Mouse (Mus musculus): ENCODE measurements around the gene Nudt8. TPM values are rescaled to one million over a fixed set of nuclear protein-coding genes. Genes with fewer than 3 reads are reported as not detected.
A peak's percentile ranks its signal among the peaks of the same experiment; 100 is the strongest.
"Not testable (repeated sequence)": the region's sequence is repeated elsewhere in the genome, so short reads cannot be mapped to it uniquely, and the experiment has no call there.

Gene Nudt8
- polyA plus RNA-seq, 1 experiment from 2014 or later = 30.0 TPM

GRCm38 (mm10) chr19:4018743-4019583 is 18.6 kb downstream of the Nudt8 start:
- Histone ChIP-seq H3K36me3 (no peaks in the 10 kb centered on the region), H3K4me2 (replicated peaks) (no peak overlapping the region), H3K9me3 (no peaks in the 10 kb centered on the region), H3K4me3 (no peak overlapping the region), H3K27me3 (no peaks in the 10 kb centered on the region), H3K27ac (no peak overlapping the region), H3K9ac (no peak overlapping the region), H3K4me1 (no peaks in the 10 kb centered on the region)
- 34% methylated on average over 18 of the region's 18 CpGs for whole genome bisulfite sequencing
- 0 out of 2 replicates have a peak, but pooled peaks have one; percentile 42 for ATAC-seq (ENCODE audit: insufficient number of reproducible peaks, insufficient read depth, low FRiP score, low TSS enrichment)

GRCm38 (mm10) chr19:4023185-4023584 is 22.8 kb downstream of the Nudt8 start:
- Histone ChIP-seq H3K27ac (no peak overlapping the region), H3K36me3 (no peaks in the 10 kb centered on the region), H3K4me2 (replicated peaks) (no peak overlapping the region), H3K4me3 (no peak overlapping the region), H3K27me3 (no peaks in the 10 kb centered on the region), H3K9ac (no peak overlapping the region), H3K9me3 (peaks cover 6% of the 10 kb centered on the region), H3K4me1 (no peaks in the 10 kb centered on the region)
- 71% methylated on average over 7 of the region's 7 CpGs for WGBS
- no peak for ATAC-seq (ENCODE audit: insufficient number of reproducible peaks, insufficient read depth, low FRiP score, low TSS enrichment)

DNA sequence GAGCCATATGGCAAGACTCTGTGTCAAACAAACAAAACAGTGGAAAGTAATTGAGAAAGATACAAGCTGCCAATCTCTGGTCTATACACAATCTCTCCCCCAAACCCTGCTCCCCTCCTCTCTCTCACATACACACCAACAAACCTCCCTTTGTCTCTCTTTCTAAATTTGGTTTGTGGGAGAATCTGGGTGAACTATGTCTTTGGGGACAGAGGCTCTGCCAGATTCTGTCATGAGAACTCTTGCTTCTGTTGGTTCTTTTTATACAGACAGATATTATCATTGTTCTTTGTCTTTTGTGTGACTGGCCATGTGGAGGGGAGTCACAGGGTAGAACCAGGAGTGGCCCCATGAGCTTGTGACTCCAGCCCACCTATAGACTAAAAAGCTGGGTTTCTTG is 27.2 kb downstream of the Nudt8 start:
- no peak overlapping the region for H3K27ac ChIP-seq
- H3K27me3 ChIP-seq = no peaks in the 10 kb centered on the region
- no peaks in the 10 kb centered on the region for H3K4me1 ChIP-seq
- no peak overlapping the region for H3K4me2 ChIP-seq (replicated peaks)
- no peak overlapping the region for H3K4me3 ChIP-seq
- no peak for ATAC-seq (ENCODE audit: insufficient number of reproducible peaks, insufficient read depth, low FRiP score, low TSS enrichment)
- H3K9me3 ChIP-seq = peaks cover 6% of the 10 kb centered on the region
- H3K36me3 ChIP-seq = no peaks in the 10 kb centered on the region
- no peak overlapping the region for H3K9ac ChIP-seq

DNA sequence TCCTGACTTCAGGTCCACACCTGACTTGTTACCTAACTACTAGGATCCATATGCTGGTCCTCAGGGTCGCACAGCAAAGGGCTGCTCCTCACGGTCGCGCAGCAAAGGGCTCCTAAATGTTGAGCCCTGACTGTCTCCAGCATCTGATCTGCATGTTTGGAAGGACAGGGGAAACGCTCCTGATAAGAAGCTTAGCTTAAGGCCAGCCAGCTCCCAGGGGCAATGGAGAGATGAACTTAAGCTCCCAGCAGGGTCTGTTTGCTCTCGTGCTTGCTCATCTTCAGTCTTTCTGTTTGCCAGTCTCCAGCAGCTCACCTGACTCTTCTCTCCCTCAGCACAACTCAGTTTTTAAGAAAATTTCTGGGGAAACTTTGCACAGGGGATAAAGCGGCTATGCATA is 32.3 kb downstream of the Nudt8 start:
- 63% methylated on average over 7 of the region's 7 CpGs for WGBS
- no peak for ATAC-seq (ENCODE audit: insufficient number of reproducible peaks, insufficient read depth, low FRiP score, low TSS enrichment)

GRCm38 (mm10) chr19:4033298-4033697 is 32.9 kb downstream of the Nudt8 start:
- WGBS = 81% methylated on average over 3 of the region's 3 CpGs

More for the DNA sequence above, 32.3 kb downstream of the Nudt8 start:
- H3K4me1 ChIP-seq = 0 out of 2 replicates have a peak, but pooled peaks cover 5% of the 10 kb centered on the region
- no peak overlapping the region for H3K27ac ChIP-seq
- H3K9ac ChIP-seq = no peak overlapping the region
- H3K4me2 ChIP-seq (replicated peaks) = no peak overlapping the region
- H3K36me3 ChIP-seq = peaks cover 7% of the 10 kb centered on the region; the same call in 1 of the 2 replicates
- H3K4me3 ChIP-seq = no peak overlapping the region
- H3K9me3 ChIP-seq = no peaks in the 10 kb centered on the region
- H3K27me3 ChIP-seq = no peaks in the 10 kb centered on the region

GRCm38 (mm10) chr19:4033742-4034141 is 33.4 kb downstream of the Nudt8 start:
- ATAC-seq (ENCODE audit: insufficient number of reproducible peaks, insufficient read depth, low FRiP score, low TSS enrichment) = no peak
- Histone ChIP-seq H3K4me3 (no peak overlapping the region), H3K4me1 (0 out of 2 replicates have a peak, but pooled peaks cover 5% of the 10 kb centered on the region), H3K9ac (no peak overlapping the region), H3K9me3 (no peaks in the 10 kb centered on the region), H3K27me3 (no peaks in the 10 kb centered on the region), H3K27ac (no peak overlapping the region), H3K4me2 (replicated peaks) (no peak overlapping the region), H3K36me3 (peaks cover 7% of the 10 kb centered on the region; the same call in 1 of the 2 replicates)
- WGBS = 65% methylated on average over 5 of the region's 5 CpGs

More at GRCm38 (mm10) chr19:4033298-4033697, 32.9 kb downstream of the Nudt8 start:
- no peak overlapping the region for H3K4me3 ChIP-seq
- no peak for ATAC-seq (ENCODE audit: insufficient number of reproducible peaks, insufficient read depth, low FRiP score, low TSS enrichment)
- 0 out of 2 replicates have a peak, but pooled peaks cover 5% of the 10 kb centered on the region for H3K4me1 ChIP-seq
- no peak overlapping the region for H3K27ac ChIP-seq
- H3K9ac ChIP-seq = no peak overlapping the region
- H3K4me2 ChIP-seq (replicated peaks) = no peak overlapping the region
- peaks cover 7% of the 10 kb centered on the region; the same call in 1 of the 2 replicates for H3K36me3 ChIP-seq
- H3K9me3 ChIP-seq = no peaks in the 10 kb centered on the region
- no peaks in the 10 kb centered on the region for H3K27me3 ChIP-seq

GRCm38 (mm10) chr19:4036327-4037045 is 36.1 kb downstream of the Nudt8 start:
- Histone ChIP-seq H3K4me1 (0 out of 2 replicates have a peak, but pooled peaks cover 5% of the 10 kb centered on the region), H3K27ac (no peak overlapping the region), H3K9me3 (no peaks in the 10 kb centered on the region), H3K27me3 (no peaks in the 10 kb centered on the region), H3K4me3 (no peak overlapping the region), H3K4me2 (replicated peaks) (peak overlapping the region; percentile 25; the same call in 1 of the 2 replicates), H3K9ac (no peak overlapping the region), H3K36me3 (peaks cover 7% of the 10 kb centered on the region; the same call in 1 of the 2 replicates)
- 75% methylated on average over 12 of the region's 12 CpGs for WGBS
- ATAC-seq (ENCODE audit: insufficient number of reproducible peaks, insufficient read depth, low FRiP score, low TSS enrichment) = no peak

DNA sequence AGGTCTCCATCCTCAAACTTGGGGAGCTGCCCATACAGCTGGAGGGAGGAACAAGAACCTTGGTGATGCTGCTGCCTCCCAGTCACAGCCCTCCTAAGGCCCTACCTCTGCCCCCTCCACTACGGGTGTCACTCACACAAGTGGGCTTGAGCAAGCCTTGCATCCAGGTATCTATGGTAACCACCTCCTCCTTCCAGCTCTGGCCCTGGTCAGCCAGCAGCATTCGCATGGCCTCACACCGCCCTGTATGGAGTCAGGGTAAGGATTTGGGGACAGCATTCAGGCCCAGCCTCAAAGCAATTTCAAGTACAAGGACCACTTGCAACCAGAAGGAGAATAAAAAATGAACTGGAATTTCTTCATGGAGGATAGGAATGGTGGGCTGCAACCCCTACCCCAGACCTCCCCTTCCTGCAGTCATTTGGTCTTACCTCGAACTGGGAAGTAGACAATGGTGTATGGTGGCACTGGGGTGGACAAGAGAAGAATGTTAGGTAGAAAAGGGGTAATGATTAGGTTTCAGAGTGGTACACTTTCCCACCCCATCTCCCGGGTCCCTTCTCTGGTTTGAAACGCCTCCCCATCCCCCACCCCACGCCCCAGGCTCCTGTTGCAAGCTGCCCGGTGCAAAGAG is 36.9 kb downstream of the Nudt8 start:
- ATAC-seq (ENCODE audit: insufficient number of reproducible peaks, insufficient read depth, low FRiP score, low TSS enrichment) = 0 out of 2 replicates have a peak, but pooled peaks have one; percentile 23
- WGBS = 25% methylated on average over 8 of the region's 8 CpGs
- not testable (repeated sequence) for H3K9me3 ChIP-seq, H3K27me3 ChIP-seq, H3K36me3 ChIP-seq, H3K4me1 ChIP-seq
- Histone ChIP-seq H3K4me3 (peak overlapping the region; percentile 61), H3K4me2 (replicated peaks) (peak overlapping the region; percentile 71), H3K9ac (peak overlapping the region; percentile 84), H3K27ac (peak overlapping the region; percentile 83)

DNA sequence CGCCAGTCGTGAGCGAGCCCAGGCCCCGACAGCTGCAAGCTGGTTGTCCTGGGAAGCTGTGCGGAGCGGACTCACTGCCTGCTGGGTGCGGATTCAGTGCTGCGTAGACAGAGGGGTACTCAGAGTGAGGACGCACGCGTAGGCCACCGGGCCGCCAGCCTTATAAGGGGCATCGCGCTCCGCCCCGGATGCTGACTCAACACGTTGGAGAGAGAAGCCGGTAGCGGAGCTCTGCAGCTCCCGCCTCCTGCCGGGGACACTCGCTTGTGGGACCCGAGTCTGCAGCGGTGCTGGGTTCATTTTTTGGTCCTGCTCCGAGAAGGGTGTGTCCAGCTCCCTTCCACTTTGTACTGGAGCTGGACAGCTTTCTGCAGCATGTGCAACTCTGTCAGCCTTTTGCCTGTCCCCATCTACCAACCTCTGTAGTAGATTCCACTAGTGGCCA is 37.4 kb downstream of the Nudt8 start, which contains the start of gene Gstp1:
Gstp1 (minus strand) TSS at position 198 of the 445 bp plus-strand sequence.
- Histone ChIP-seq H3K4me3 (peak within 1 kb of the TSS; percentile 61), H3K27me3 (no peaks in the 10 kb centered on the region), H3K4me2 (replicated peaks) (peak within 1 kb of the TSS; percentile 71), H3K27ac (peak within 1 kb of the TSS; percentile 83), H3K4me1 (0 out of 2 replicates have a peak, but pooled peaks cover 5% of the 10 kb centered on the region), H3K9ac (peak within 1 kb of the TSS; percentile 84), H3K9me3 (no peaks in the 10 kb centered on the region), H3K36me3 (peaks cover 7% of the 10 kb centered on the region; the same call in 1 of the 2 replicates)
- under 1% methylated on average over 26 of the region's 26 CpGs for WGBS
- peak; percentile 80 for ATAC-seq (ENCODE audit: insufficient number of reproducible peaks, insufficient read depth, low FRiP score, low TSS enrichment)

DNA sequence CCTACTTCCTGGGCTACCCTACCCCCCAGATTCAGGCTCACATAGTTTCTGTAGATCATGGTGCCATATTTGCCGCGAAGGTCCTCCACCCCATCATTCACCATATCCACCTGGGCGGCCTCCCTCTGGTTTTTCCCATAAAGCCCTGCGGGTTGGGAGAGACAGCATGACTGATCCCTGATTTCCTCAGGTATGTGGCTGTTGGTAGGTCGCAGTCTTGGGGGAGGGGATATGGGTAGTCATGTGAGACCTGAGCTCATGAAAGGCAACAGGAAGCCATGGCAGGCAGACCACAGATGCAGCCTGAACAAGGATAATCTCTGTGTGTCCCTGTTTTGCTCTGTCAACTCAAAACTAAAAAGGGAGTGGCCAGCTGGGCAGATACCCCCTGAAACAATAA is 40.6 kb downstream of the Nudt8 start:
- not testable (repeated sequence) for H3K4me1 ChIP-seq; H3K9ac ChIP-seq; H3K27ac ChIP-seq; H3K36me3 ChIP-seq; ATAC-seq (ENCODE audit: insufficient number of reproducible peaks, insufficient read depth, low FRiP score, low TSS enrichment); H3K9me3 ChIP-seq; H3K4me2 ChIP-seq (replicated peaks); H3K27me3 ChIP-seq; H3K4me3 ChIP-seq
- WGBS = 81% methylated on average over 5 of the region's 5 CpGs

- H3K4me1 ChIP-seq; ATAC-seq (ENCODE audit: insufficient number of reproducible peaks, insufficient read depth, low FRiP score, low TSS enrichment); H3K9me3 ChIP-seq: not testable (repeated sequence)
Measured at GRCm38 (mm10) chr19:4041500-4041899, 41.1 kb downstream of the Nudt8 start.

More at GRCm38 (mm10) chr19:4041500-4041899, 41.1 kb downstream of the Nudt8 start:
- 83% methylated on average over 3 of the region's 4 CpGs for WGBS
- not testable (repeated sequence) for H3K27me3 ChIP-seq; H3K36me3 ChIP-seq; H3K27ac ChIP-seq; H3K4me2 ChIP-seq (replicated peaks); H3K9ac ChIP-seq; H3K4me3 ChIP-seq

Measured in embryonic facial prominence, embryonic 12.5 days (tissue).